Mouse (Mus musculus) WW6 (cell line): ENCODE measurements around the gene Zbtb45.

ENCODE experiments used
- DNase-seq: peaks from one replicate; pipeline ENCODE4 v3.0.0-alpha.2; 2013; ENCODE audit warnings: low read depth, low spot score

Zbtb45 gene

GRCm38 (mm10) chr7:13034148-13034977 is 24.5 kb upstream of the Zbtb45 start, which contains the start of gene Chmp2a:
Gene Chmp2a (minus strand): TSS chr7:13034807.
- DNase-seq, result no peak

GRCm38 (mm10) chr7:13033451-13034147 is 23.8 kb upstream of the Zbtb45 start:
- no peak for DNase-seq

- DNase-seq, result no peak
These were observed 22.7 kb upstream of the Zbtb45 start for GRCm38 (mm10) chr7:13032541-13032940.

GRCm38 (mm10) chr7:13031983-13032382 is 22.1 kb upstream of the Zbtb45 start:
- DNase-seq, result no peak

- no peak for DNase-seq
These were observed 21.2 kb upstream of the Zbtb45 start for GRCm38 (mm10) chr7:13031069-13031468.

- no peak for DNase-seq
These were observed 19.2 kb upstream of the Zbtb45 start for GRCm38 (mm10) chr7:13028986-13029385.

GRCm38 (mm10) chr7:13025511-13026112 is 15.8 kb upstream of the Zbtb45 start:
- DNase-seq, result no peak

- DNase-seq, result no peak
These were observed 15.0 kb upstream of the Zbtb45 start for GRCm38 (mm10) chr7:13024805-13025204.

GRCm38 (mm10) chr7:13023928-13024731 is 14.3 kb upstream of the Zbtb45 start:
- DNase-seq, result peak; percentile 91

GRCm38 (mm10) chr7:13022773-13023535 is 13.1 kb upstream of the Zbtb45 start:
- no peak for DNase-seq

- DNase-seq, result no peak
These were observed 5.4 kb upstream of the Zbtb45 start for GRCm38 (mm10) chr7:13015217-13015616.

GRCm38 (mm10) chr7:13014275-13014839 is 4.5 kb upstream of the Zbtb45 start:
- peak; percentile 93 for DNase-seq

GRCm38 (mm10) chr7:13013671-13014070 is 3.8 kb upstream of the Zbtb45 start:
- no peak for DNase-seq

- DNase-seq, result peak; percentile 94
These were observed 460 bp downstream of the Zbtb45 start for GRCm38 (mm10) chr7:13009143-13010004.

GRCm38 (mm10) chr7:13007341-13008092 is 2.3 kb downstream of the Zbtb45 start:
- no peak for DNase-seq

- no peak for DNase-seq
These were observed 3.3 kb downstream of the Zbtb45 start for GRCm38 (mm10) chr7:13006531-13006930.

- no peak for DNase-seq
These were observed 3.8 kb downstream of the Zbtb45 start for GRCm38 (mm10) chr7:13006011-13006410.

- DNase-seq, result no peak
These were observed 6.5 kb downstream of the Zbtb45 start for GRCm38 (mm10) chr7:13003380-13003779.

GRCm38 (mm10) chr7:13001584-13001983 is 8.2 kb downstream of the Zbtb45 start:
- no peak for DNase-seq
